Mouse (Mus musculus) frontal cortex, postnatal 10 days (tissue): Measurements from ENCODE around the gene Trip11.
"Not testable (repeated sequence)": the region's sequence is repeated elsewhere in the genome, so short reads cannot be mapped to it uniquely, and the experiment has no call there.

Source experiments
- DNase-seq, 2 experiments: peaks; one replicate each; pipeline ENCODE4 v3.0.0; 2022; ENCODE audit warnings: low spot score in 2 of 2, mixed read lengths in 1 of 2

Trip11 gene

DNA sequence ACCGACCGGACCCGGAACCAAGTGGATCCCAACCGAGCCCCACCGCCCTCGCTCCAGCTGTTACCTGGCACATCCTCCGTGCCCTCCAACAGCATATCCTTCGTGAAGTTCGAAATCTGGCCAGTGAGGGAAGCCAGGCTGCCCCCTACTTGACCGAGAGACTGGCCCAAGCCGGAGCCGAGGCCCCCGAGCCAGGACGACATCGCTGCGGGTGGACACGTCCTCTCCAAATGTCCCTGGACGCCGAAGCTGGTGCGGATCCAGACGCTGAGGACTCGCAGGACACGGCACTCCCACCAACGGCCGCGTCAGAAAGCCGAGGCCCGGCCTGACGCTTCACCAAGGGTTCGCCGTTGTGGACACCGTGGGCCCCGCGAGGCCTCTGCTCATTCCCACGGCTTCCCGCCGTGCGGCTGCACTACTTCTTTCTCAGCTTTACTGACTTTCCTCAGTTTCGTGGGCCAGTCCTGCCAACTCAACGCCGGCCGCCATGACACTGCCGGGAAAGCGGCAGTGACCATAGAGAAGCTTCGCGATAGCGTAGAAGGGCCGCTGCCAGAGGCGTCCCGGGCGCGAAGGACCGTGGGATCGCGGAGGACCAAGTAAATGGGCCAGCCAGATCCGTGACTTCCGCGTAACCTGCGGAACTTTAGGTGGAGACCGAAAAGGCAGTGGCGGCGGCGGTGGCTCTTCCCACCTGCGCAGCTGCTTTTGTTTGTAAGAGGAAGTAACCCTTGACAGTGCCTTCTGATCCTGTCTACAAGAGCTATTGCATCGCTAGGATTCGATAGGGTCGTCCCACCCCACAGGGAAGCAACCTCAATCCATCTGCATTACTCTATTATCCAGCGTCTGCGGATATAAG is at the start of gene Trip11:
TSS of gene Trip11 (minus strand) at position 642 of the 865 bp plus-strand sequence.
- peak; percentile 78 to 88 for DNase-seq

DNA sequence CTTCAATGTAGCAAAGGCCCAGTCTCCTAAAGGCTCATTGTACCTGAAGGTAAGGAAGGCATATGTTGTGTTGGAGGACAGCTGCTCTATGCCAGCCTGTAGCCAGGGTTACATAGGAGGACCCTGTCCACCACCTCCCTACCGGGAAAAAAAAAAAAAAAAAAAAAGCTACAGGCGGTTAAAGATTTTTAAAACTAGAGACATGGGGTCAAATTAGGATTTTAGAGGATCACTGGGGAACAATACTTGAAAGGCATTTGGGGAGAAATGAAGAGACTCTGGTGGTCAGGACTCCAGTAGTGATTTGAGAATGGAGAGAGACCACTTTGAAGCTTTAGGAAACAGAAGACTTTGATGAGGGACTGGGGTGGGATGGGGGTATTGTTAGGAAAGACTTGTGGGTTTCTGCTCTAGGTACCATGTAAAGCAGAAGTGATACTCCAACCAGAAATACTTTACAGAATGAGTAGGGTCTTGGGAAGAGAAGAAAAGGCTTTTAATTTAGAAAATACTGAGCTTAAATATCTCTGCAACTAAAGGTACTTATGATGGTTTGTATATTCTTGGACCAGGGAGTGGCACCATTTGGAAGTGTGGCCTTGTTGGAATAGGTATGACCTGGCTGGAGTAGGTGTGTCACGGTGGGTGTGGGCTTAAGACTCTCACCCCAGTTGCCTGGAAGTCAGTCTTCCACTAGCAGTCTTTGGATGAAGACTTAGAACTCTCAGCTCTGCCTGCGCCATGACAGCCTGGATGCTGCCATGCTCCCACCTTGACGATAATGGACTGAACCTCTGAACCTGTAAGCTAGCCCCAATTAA is 46.1 kb upstream of the Trip11 start:
- DNase-seq, result not testable (repeated sequence)

DNA sequence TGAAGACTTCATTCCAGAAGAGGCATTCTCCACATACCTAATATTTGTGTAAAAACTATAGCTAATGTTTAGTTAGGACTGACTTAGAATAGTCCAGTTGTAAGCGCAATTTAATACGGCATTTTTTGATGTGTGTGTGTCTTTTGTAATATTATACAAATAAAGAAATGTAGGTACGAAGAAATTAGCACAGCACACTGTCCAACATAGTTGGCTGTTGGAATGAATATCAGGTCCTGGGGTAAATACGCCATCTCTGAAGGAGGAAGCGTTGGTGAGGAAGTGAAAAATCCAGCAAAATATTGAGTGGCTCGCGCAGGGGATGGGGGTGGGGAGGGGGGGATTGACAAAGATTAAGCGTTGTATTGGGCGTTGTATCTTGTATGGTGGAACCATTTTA is 45.5 kb upstream of the Trip11 start:
- DNase-seq, result no peak

DNA sequence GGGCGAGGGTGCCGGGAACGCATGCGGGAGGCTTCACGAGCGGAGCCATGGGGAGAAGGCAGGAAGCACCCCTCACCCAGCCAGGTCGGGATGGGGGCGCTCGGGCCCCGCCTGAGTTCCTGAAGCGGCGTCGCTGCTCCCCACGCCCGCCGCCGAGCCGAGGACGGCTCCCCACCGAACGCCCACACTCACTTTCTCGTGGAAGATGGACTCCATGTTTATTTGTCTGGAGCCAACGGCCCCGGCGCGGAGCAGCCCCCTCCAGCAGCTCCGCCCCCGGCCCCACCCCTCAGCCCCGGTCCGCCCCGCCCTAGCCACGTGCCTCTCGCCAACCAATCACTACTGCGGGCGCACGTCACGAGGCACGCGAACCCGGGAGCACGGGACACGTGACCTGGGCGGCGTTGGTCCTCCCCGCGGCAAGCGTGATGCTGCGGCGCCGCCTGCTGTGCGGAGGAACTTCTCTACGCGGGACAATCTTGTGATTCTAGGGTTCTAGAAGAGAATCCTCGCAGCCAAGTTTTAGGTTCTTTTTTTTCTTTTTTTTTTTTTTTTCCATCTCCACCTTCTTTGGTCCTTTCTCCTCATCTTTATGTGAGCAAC is 45.0 kb upstream of the Trip11 start, which contains the start of gene Atxn3:
TSS of gene Atxn3 (minus strand) at position 305 of the 603 bp plus-strand sequence.
- DNase-seq, result peak; percentile 94 to 97

DNA sequence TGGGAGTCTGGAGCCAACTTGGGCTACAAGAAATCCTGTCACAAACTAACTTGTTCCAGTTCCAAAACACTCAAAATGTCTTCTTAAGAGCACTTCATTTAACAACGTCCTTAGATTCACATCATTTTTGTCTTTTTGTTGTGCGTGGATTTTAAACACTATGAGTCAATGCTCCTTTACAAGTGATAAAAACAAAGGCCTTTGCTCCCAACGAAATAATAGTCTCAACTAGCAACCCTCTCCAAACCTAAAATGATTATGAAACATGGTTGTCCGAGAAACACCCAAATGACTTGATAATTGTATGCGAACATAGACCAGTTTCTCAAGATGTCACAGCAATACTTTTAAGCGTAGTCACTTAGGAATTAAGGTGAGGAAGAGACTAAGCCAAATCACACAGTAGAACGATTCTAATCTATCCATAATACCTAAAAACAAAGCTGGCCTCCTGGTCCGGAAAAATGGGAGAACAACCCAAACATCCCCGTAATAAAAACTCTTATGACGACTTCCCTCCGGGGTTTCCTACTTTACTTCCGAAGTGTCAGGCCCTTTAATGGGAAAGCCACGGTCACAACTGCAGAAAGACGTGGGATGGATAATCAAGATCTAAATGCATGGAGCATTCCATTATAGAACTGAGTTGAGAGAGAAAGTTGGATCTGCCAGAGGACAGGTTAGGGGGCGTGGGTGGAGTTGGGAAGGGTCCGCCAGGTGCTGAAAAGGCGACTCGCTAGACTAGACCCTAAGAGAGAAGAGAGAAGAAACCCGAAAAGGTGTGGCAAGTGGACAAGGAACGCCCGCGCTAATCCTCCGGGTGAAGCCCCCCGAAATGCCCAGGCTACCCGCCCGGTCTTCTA is 44.2 kb upstream of the Trip11 start:
- DNase-seq, result no peak

DNA sequence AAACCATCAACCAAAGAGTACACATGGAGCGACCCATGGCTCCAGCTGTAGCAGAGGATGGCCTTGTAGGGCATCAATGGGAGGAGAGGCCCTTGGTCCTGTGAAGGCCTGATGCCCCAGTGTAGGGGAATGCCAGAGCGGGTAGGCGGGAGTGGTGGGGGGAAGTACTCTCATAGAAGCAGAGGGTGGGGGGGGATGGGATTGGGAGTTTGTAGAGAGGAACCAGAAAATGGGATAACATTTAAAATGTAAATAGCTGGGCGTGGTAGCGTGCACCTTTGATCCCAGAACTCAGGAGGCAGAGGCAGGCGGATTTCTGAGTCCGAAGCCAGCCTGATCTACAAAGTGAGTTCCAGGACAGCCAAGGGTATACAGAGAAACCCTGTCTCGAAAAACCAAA is 42.8 kb upstream of the Trip11 start:
- not testable (repeated sequence) for DNase-seq

DNA sequence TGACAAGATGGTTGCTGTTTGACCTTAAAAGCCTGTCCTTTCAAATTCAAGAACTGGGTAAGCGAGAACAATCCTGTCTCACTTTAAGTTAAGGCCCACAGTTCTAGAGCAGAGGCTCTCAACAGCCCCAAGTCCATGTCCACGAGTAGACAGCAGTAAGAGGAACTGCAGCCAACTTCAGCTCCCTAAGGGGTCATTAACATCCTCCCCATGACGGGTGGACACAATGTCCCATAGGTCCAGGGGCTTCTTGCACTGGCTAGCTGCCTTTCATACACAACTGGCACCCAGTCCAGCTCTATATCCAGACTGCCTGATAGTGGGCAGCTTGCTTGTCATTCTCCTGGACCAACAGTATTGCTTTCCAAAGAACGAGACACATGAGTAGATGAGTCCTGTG is 35.7 kb upstream of the Trip11 start:
- DNase-seq, result no peak

DNA sequence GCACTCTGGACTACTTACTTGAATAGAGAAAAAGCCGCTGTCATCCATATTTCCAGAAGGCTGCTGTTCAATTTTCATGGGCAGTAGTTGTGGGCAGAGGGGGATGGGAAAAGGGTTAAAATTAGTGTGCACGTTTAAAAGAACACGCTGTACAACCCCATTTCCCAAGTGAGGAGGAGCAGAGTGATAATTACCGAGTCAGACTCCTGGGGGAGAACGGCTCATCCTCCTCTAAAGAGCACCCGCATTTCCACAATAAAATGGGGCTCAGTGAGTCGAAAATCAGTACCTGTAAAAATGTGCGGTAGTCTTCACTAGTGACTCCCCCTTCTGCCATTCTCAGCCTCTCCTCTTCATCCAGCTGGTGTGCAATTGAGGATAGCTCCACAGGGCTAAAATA is 34.9 kb upstream of the Trip11 start:
- DNase-seq, result no peak

DNA sequence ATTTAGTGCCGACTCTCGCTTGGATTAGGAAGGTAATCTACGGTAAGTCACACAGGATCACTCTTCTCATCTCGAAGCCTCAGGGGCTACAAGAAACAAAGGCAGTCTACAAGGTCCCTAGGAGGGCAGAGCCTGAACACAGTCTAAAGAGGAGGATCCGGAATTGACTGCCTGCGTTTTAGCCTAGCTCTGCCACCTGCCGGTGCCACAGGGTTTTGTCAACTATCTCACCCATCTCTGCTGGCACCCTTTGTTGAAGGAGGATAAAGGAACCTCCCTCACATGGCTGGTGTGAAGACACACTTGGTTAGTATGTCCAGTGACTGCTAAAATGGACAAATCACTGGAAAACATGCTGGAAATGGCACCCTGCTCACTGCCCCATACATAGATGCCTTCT is 24.5 kb upstream of the Trip11 start:
- DNase-seq, result no peak

DNA sequence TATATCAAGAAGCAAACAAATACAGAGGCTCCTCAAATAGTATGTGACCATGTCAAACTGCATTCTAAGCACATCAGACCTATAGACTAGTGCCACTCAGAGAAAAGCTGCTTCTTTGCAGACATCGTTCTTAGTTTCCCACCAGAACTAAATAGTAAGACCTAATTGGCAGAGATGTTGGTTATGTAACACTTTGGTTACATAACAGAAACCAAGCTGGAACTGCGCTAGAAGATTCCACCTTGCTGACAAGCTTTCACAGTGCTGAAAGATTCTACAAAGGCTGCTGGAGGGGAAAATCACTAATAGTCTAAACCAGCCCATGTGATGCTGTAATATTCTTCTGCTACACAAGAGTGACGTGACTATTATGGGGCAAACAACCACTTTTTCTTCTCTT is 22.2 kb upstream of the Trip11 start:
- DNase-seq, result no peak

DNA sequence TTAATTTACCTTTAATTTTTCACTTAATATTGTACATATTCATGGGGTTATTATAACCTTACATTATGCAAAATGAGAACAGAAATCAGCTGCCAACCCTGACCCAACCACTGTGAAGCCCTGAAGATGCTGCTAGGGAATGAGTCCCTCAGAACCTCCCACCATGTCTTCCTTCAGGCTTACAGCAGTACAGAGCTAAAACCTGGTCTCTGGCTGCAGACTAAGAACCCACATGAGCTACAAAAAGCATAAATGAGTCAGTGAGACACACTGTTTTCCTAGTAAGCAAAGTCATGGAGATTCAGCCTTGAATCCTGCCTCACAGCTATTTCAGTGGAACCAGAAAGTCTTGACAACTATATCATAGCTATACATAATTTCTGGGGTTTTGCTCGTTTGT is 15.4 kb upstream of the Trip11 start:
- DNase-seq, result no peak

DNA sequence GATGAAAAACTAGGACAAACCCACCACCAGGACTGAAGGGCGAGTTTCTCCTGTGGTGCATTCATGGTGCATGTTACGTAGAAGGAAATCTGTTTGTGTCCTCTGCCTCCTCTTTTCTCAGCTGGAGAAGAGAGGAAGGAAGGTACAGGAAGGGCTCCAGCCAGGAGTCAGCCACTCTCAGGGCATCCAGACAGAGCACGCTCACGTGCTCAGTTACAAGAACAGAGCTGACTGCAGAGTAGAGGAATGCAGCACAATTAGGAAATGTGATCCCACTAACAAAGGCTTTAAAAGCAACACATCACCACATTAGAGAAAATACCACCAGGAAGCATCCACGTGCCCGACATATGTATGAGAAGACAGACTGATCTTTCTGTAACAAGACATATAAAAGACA is 9.2 kb upstream of the Trip11 start:
- no peak for DNase-seq

DNA sequence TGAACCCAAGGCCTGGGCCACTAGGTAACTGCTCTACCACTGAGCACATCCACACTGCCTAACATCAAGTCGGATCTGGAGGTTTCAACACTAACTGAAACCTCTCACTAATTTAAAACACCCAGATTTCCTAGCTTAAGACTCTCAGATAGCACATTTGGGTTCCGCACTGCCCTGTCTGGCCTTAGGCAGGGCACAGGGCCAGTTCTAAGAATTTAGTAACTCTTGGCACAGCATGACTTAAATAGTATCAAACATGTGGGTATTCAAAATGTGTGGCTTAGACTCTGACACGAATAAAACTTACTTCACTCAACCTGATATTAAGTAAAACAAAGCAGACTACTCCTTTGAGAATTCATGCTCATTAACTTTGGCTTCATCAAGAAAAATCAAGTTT is 6.8 kb upstream of the Trip11 start:
- DNase-seq, result no peak

DNA sequence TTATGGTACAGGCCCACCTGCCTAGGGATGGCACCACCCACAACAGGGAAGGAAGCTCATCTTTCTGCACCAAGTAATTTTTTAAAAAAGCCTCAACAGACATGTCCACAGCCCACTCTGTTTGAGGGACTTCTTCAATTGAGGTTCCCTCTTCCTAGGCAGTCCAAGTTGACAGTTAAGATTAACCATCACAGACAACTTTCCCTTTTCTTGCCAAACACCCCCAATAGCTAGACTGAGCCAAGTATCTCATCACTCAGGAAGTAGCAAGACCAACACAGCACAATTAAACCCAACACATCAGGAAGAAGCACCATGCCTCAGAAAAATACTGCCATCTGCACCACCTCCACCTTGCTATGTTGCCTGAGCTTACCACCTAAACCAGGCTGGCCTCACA is 4.1 kb upstream of the Trip11 start:
- no peak for DNase-seq

DNA sequence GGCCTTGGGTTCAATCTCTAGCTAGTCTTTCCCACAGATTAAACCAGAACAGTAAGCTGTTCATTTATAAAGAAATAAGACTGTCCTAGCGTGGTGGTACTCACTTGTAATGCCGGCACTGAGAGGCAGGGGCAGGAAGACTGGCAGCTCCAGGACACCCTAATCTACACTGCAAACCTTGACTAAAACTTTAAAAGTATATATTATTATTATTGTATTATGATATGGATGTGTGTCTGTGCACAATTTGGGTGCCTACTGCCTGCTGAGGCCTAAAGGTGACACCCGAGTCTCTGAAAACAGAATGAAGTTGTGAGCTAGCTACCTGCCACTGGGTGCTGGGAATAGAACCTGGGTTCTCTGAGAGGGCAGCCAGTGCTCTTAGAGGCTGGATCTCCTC is 1.7 kb downstream of the Trip11 start:
- DNase-seq, result no peak

DNA sequence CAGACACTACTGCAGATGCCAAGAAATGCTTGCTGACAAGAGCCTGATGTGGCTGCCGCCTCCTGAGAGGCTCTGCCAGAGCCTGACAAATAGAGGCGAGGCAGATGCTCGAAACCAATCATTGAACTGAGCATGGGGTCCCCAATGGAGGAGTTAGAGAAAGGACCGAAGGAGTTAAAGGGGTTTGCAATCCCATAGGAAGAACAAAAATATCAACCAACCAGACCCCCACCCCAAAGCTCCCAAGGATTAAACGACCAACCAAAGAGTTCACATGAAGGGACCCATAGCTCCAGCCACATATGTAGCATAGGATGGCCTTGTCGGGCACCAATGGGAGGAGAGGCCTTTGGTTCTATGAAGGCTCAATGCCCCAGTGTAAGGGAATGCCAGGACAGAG is 2.7 kb downstream of the Trip11 start:
- DNase-seq, result no peak

DNA sequence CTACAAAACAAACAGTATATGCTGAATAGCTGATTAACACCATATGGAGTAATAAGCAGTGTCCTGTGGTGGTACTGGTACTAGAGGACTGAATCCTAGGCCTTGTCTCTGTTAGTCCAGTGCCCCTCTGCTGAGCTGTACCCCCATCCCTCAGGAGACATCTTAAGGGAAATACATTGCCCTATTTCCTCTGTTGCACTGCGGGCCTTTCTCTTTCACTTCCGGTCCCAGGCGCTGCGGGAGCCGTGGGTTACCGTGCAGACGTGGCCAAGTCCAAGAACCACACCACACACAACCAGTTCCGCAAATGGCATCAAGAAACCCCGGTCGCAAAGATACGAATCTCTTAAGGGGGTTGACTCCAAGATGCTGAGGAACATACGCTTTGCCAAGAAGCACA is 7.2 kb downstream of the Trip11 start:
- no peak for DNase-seq

DNA sequence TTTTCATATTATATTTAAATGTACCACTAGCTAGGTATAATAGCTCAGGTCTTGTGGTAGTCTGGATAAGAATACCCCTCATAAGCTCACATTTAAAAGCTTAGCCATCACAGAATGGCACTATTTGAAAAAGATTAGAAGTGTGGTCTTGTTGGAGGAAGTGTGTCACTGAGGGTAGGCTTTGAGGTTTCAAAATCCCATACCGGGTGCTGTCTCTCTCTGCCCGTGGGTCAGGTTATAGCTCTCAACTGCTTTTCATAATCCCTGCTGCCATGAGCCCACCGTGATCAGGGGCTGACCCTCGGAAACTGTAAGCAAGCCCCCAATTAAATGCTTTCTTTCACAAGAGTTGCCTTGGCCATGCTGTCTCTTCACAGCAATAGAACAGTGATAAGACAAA is 8.2 kb downstream of the Trip11 start:
- no peak for DNase-seq

DNA sequence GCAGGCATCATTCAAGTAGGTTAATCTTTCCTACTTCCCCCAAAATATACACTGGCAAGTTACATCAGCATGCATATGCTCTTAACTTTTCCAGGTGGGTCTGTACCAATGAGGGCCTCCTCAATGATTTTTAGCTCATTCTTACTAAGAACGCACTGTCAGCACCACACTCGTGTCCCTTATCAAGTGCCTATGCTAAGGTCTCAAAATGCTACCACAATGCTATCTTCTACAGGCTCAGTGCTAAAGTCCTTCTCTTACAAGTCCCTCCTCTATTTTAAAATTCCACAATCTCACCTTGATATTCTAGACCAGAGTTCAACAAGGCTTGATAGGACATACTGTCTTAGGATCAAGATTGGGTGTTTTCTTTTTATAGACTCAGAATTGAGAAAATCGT is 8.9 kb downstream of the Trip11 start:
- DNase-seq, result no peak

DNA sequence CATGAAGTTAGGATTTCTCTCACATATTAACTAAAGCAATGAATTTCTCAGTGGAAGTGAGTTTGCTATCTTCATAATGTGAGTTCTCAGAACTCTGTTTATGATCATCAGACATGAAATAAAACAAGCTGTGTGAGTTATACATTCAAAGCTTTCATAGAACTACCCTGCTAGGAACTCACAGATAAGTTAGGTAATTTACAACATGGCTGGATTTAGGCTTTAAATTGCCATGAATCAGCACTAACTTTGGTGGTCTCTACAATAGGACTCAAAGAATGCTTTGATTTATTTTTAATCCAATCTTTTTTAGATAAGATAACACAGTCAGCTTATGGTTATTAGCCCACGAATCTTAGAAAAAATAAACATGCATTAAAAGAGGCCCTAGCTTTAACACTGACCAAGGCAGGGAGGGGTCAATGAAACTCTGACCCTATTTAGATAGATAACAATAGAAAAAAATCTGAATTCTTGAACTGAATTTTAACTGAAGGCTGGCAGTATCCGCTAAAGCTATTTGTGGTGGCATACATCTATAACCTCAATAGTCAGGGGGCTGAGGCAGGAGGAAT is 13.3 kb downstream of the Trip11 start:
- no peak for DNase-seq

DNA sequence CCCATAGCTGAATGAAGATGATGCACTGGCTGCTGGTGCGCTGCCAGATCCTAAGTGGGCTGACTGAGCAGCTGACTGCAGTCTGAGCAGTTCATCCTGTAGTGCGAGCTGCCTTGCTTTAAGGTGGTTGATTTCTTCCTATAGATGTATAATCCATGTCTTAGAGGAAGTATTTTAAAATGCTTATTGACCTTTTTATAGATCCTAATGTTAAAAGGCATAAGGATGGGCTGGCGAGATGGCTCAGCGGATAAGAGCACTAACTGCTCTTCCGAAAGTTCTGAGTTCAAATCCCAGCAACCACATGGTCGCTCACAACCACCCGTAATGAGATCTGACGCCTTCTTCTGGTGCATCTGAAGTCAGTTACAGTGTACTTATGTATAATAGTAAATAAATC is 14.1 kb downstream of the Trip11 start:
- DNase-seq, result no peak
